Mouse (Mus musculus) stomach, postnatal 0 days (tissue): Measurements from ENCODE around the gene Lrrn2. TPM values are rescaled to one million over a fixed set of nuclear protein-coding genes. Genes with fewer than 3 reads are reported as not detected.

Source experiments
- ATAC-seq: fragments of 200-750 bp; cut with Nextera tagmentation; 2 replicates; pipeline ENCODE4 v1.8.0; 2017; ENCODE audit not compliant: low FRiP score, low TSS enrichment
- DNase-seq: peaks from one replicate; pipeline ENCODE4 v3.0.0-alpha.2; 2016; ENCODE audit warnings: low spot score
- H3K27ac ChIP-seq: fragments of 300-500 bp; sonication (generic); replicated peaks from 2 replicates; pipeline ENCODE4 v1.5.1; 2014; ENCODE audit warnings: mild to moderate bottlenecking, control low read depth
- H3K27me3 ChIP-seq: fragments of 300-500 bp; sonication (generic); 2 replicates; pipeline ENCODE4 v1.6.1; 2014; ENCODE audit warnings: low read length; ENCODE audit not compliant: control insufficient read depth, insufficient read depth
- H3K36me3 ChIP-seq: fragments of 300-500 bp; sonication (generic); 2 replicates; pipeline ENCODE4 v1.6.1; 2014; ENCODE audit warnings: low read length, mixed read lengths; ENCODE audit not compliant: control insufficient read depth, insufficient read depth
- H3K4me1 ChIP-seq: fragments of 300-500 bp; sonication (generic); replicated peaks from 2 replicates; pipeline ENCODE4 v1.6.1; 2014; ENCODE audit warnings: antibody characterized with exemption; ENCODE audit not compliant: control insufficient read depth, insufficient read depth
- H3K4me2 ChIP-seq: fragments of 300-500 bp; sonication (generic); replicated peaks from 2 replicates; pipeline ENCODE4 v1.6.1; 2014; ENCODE audit warnings: low read depth, mild to moderate bottlenecking, control low read depth, moderate library complexity
- H3K4me3 ChIP-seq: fragments of 300-500 bp; sonication (generic); 2 replicates; pipeline ENCODE4 v1.5.1; 2014; ENCODE audit warnings: low read depth, low read length, control low read depth
- H3K9ac ChIP-seq: fragments of 300-500 bp; sonication (generic); 2 replicates; pipeline ENCODE4 v1.6.1; 2014; ENCODE audit warnings: mild to moderate bottlenecking, low read length, control low read depth, mixed read lengths
- H3K9me3 ChIP-seq: fragments of 300-500 bp; sonication (generic); 2 replicates; pipeline ENCODE4 v1.6.1; 2016; ENCODE audit warnings: low read length; ENCODE audit not compliant: control insufficient read depth
- CTCF ChIP-seq: IDR thresholded peaks from 2 replicates; pipeline ENCODE4 v1.5.1; 2016; ENCODE audit warnings: antibody characterized with exemption, low read depth, mild to moderate bottlenecking, moderate library complexity
- EP300 ChIP-seq: optimal IDR thresholded peaks from 2 replicates; pipeline ENCODE3; 2016; ENCODE audit warnings: antibody characterized with exemption
- WGBS: fragments of 180-500 bp; shearing (Covaris S2); extraction: QIAGEN DNeasy Blood & Tissue Kit; methylation state at CpG from one replicate; pipeline ENCODE4 v1.1.7; 2014; 5-methylcytosine and 5-hydroxymethylcytosine counted together
- polyA plus RNA-seq: library from polyadenylated mRNA; unstranded; fragments of >200 nt; fragmentation: Nextera tagmentation; extraction: Ambion mirVana; gene quantifications from 2 replicates; pipeline ENCODE4 v1.2.1, GENCODE M21; 2015

Lrrn2 gene
- polyA plus RNA-seq, 1 experiment from 2014 or later, result 1.7 TPM

DNA sequence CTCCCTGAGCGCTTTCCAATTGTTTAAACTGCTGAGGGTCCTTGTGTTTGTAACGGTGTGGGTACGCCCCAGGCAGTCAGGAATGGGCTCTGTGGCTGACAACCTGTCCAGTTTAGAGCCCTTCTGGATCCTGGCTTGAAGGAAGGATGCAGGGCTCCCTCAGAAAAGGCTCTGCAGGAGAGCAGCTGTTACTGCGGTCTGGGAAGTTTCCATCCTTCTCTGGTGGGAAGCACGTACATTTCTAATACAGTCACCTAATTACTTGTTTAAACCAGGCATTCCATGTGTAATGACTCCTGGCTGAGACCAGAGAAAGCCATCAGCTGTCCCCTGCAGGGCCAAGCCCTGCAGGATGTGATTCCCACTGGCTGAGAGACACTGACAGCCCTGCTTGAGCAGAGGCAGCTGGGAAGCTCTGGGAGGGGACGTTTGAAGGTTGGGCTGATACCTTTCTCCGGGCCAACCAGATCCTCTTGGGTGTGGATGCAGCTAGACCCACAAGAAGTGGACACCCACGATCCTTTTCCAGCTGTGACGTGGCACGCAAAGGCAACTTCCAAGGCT, 38.1 kb downstream of the Lrrn2 start:
- Histone ChIP-seq H3K27me3 (no peaks in the 10 kb centered on the region), H3K9ac (no peak overlapping the region), H3K4me2 (no peak overlapping the region), H3K4me3 (no peak overlapping the region), H3K9me3 (no peaks in the 10 kb centered on the region), H3K36me3 (no peaks in the 10 kb centered on the region), H3K4me1 (no peaks in the 10 kb centered on the region), H3K27ac (no peak overlapping the region)
- ATAC-seq (peak; percentile 47; the same call in 1 of the 2 replicates), DNase-seq (no peak)
- 17% methylated on average over 10 of the region's 10 CpGs for WGBS
- TF ChIP-seq CTCF (no peak), EP300 (no peak)

DNA sequence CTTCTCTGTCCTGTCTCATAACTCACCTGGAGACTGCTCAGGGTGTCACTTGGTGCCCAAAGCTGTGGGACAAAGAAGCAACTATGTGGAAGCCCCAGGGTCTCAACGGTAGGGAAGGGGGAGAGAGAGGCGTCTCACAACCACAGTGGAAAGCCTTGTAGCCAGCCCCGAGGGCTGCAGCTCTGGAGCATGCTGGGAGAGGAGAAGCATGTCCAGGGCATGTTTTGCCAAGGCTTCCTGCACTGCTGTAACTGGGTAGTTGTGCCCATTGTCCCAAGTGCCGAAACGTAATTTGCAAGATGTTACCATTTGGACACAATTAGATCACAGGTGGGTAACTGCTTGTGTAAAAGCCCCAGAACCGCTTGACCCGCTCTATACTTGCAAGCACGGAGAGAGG, 39.2 kb downstream of the Lrrn2 start:
- no peaks in the 10 kb centered on the region for H3K4me1 ChIP-seq
- 90% methylated on average over 8 of the region's 8 CpGs for WGBS
- TF ChIP-seq EP300 (no peak), CTCF (no peak)
- ATAC-seq (no peak), DNase-seq (no peak)
- no peaks in the 10 kb centered on the region for H3K27me3 ChIP-seq
- no peak overlapping the region for H3K9ac ChIP-seq
- H3K27ac ChIP-seq, result no peak overlapping the region
- no peak overlapping the region for H3K4me3 ChIP-seq
- H3K9me3 ChIP-seq, result no peaks in the 10 kb centered on the region
- H3K36me3 ChIP-seq, result no peaks in the 10 kb centered on the region
- H3K4me2 ChIP-seq, result no peak overlapping the region

DNA sequence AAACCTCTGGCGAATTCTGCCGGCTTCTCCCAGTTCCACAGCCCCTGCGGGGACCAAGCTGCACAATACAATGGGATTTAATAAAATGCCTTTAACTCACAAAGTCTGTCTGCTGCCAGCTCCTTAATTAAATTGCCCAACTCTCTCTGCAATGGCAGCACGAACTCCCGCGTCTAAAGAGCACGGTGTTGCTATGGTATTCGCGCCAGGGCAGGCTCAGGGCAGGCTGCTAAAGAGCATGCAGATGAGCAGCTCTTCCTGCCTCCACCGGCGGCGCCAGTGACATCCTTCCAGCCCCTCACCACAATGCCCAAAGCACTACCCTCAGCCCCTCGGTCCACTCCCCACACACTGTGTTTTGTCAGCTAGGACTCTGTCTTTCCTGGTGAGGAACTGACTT, 41.0 kb downstream of the Lrrn2 start:
- Histone ChIP-seq H3K27ac (no peak overlapping the region), H3K27me3 (no peaks in the 10 kb centered on the region), H3K9me3 (no peaks in the 10 kb centered on the region), H3K9ac (no peak overlapping the region), H3K4me2 (no peak overlapping the region), H3K36me3 (no peaks in the 10 kb centered on the region), H3K4me3 (no peak overlapping the region), H3K4me1 (no peaks in the 10 kb centered on the region)
- ATAC-seq (no peak), DNase-seq (no peak)
- TF ChIP-seq CTCF (no peak), EP300 (no peak)
- WGBS, result 25% methylated on average over 13 of the region's 13 CpGs

GRCm38 (mm10) chr1:132922257-132922656, 42.2 kb downstream of the Lrrn2 start:
- WGBS, result 91% methylated on average over 9 of the region's 9 CpGs
- no peaks in the 10 kb centered on the region for H3K4me1 ChIP-seq
- no peak overlapping the region for H3K27ac ChIP-seq
- no peak for DNase-seq
- no peak for TF ChIP-seq EP300
- TF ChIP-seq CTCF, result no peak
- H3K36me3 ChIP-seq, result no peaks in the 10 kb centered on the region
- H3K27me3 ChIP-seq, result no peaks in the 10 kb centered on the region
- no peak overlapping the region for H3K4me3 ChIP-seq
- no peak overlapping the region for H3K4me2 ChIP-seq
- H3K9me3 ChIP-seq, result no peaks in the 10 kb centered on the region
- H3K9ac ChIP-seq, result no peak overlapping the region
- ATAC-seq, result no peak

DNA sequence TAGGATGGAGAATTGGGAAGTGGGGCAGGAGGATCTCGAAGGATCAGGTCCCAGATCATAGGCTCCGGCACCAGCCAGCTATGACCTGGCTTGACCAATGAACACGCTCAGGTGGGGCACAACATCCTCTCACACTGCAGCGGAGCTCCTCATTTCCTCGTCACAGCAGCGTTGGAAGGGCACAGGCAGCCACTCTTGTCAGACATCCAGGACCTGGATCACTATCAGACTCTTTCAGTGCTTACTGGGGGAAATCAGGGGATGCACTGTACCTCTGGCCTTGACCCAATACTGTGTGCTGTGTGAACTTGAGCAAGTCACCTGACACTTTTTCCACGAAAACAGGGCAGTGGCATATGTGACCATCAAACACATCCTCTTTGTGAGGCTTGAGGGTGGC, 45.2 kb downstream of the Lrrn2 start:
- 73% methylated on average over 7 of the region's 7 CpGs for WGBS
- H3K27ac ChIP-seq, result no peak overlapping the region
- H3K9me3 ChIP-seq, result no peaks in the 10 kb centered on the region
- DNase-seq (no peak), ATAC-seq (no peak)
- H3K27me3 ChIP-seq, result no peaks in the 10 kb centered on the region
- no peak overlapping the region for H3K4me2 ChIP-seq
- no peak overlapping the region for H3K9ac ChIP-seq
- no peaks in the 10 kb centered on the region for H3K36me3 ChIP-seq
- H3K4me1 ChIP-seq, result no peaks in the 10 kb centered on the region
- TF ChIP-seq EP300, result no peak
- TF ChIP-seq CTCF, result no peak
- H3K4me3 ChIP-seq, result no peak overlapping the region

GRCm38 (mm10) chr1:132928032-132928906, 48.2 kb downstream of the Lrrn2 start:
- Histone ChIP-seq H3K27me3 (no peaks in the 10 kb centered on the region), H3K4me3 (no peak overlapping the region), H3K9ac (no peak overlapping the region), H3K27ac (no peak overlapping the region), H3K4me2 (no peak overlapping the region), H3K36me3 (no peaks in the 10 kb centered on the region), H3K9me3 (no peaks in the 10 kb centered on the region), H3K4me1 (no peaks in the 10 kb centered on the region)
- ATAC-seq (no peak), DNase-seq (no peak)
- WGBS, result 42% methylated on average over 19 of the region's 19 CpGs
- TF ChIP-seq CTCF, result no peak
- no peak for TF ChIP-seq EP300
